Mouse (Mus musculus): Measurements from ENCODE around the gene Dgcr8.

The Dgcr8 gene

GRCm38 (mm10) chr16:18217579-18217978 is 71.5 kb downstream of the Dgcr8 start, which contains the start of gene Ccdc188:
Gene Ccdc188, plus strand, starts transcription at chr16:18217879.
- no peak for DNase-seq

- DNase-seq, result no peak
Observed at GRCm38 (mm10) chr16:18214858-18215257, 74.2 kb downstream of the Dgcr8 start.

- DNase-seq, result no peak
Observed at GRCm38 (mm10) chr16:18213689-18214088, 75.4 kb downstream of the Dgcr8 start.

GRCm38 (mm10) chr16:18211417-18212171 is 77.5 kb downstream of the Dgcr8 start:
- peak; percentile 63 to 72 for DNase-seq

GRCm38 (mm10) chr16:18210701-18211416 is 78.2 kb downstream of the Dgcr8 start:
- DNase-seq, result peak; percentile 36 to 61
